Mouse (Mus musculus) erythroblast, embryonic 14.5 days (primary cell): ENCODE measurements around the gene Jade2. TPM values are rescaled to one million over a fixed set of nuclear protein-coding genes. Genes with fewer than 3 reads are reported as not detected.

Experiments used
- H3K27me3 ChIP-seq: 2 replicates; pipeline ENCODE4 v1.6.1; 2012; ENCODE audit warnings: inconsistent platforms; ENCODE audit not compliant: control insufficient read depth
- H3K36me3 ChIP-seq: 2 replicates; pipeline ENCODE4 v1.6.1; 2012; ENCODE audit warnings: mild to moderate bottlenecking, inconsistent platforms; ENCODE audit not compliant: control insufficient read depth
- H3K4me1 ChIP-seq: 2 replicates; pipeline ENCODE4 v1.6.1; 2012; ENCODE audit warnings: inconsistent platforms; ENCODE audit not compliant: control insufficient read depth
- H3K4me3 ChIP-seq: replicated peaks from 2 replicates; pipeline ENCODE3; 2012; ENCODE audit warnings: moderate library complexity, mild to moderate bottlenecking, inconsistent platforms
- H3K9me3 ChIP-seq: 2 replicates; pipeline ENCODE4 v1.6.1; 2012; ENCODE audit warnings: low read length, inconsistent platforms, mixed read lengths; ENCODE audit not compliant: control insufficient read depth
- GATA1 ChIP-seq: IDR thresholded peaks from 2 replicates; pipeline ENCODE4 v1.6.1; 2012; ENCODE audit warnings: low read length, inconsistent platforms, mixed read lengths
- TAL1 ChIP-seq: IDR thresholded peaks from 3 replicates; pipeline ENCODE4 v1.6.1; 2012; ENCODE audit warnings: low read length, inconsistent platforms, mixed read lengths
- polyA plus RNA-seq: library from polyadenylated mRNA; stranded (reverse); fragments of >175 nt; gene quantifications from 2 replicates; pipeline ENCODE4 v1.2.3, GENCODE M21; 2012

Jade2 gene
- polyA plus RNA-seq, 1 experiment: 0.18 TPM

GRCm38 (mm10) chr11:51860666-51861065 lies 3.2 kb upstream of the Jade2 start:
- peaks cover 31% of the 10 kb centered on the region for H3K4me1 ChIP-seq
- H3K36me3 ChIP-seq: no peaks in the 10 kb centered on the region
- peaks cover 55% of the 10 kb centered on the region for H3K27me3 ChIP-seq
- H3K9me3 ChIP-seq: no peaks in the 10 kb centered on the region; the same call in 1 of the 2 replicates
- no peak overlapping the region for H3K4me3 ChIP-seq
- TF ChIP-seq GATA1: no peak
- no peak for TF ChIP-seq TAL1

GRCm38 (mm10) chr11:51859561-51859960 lies 2.1 kb upstream of the Jade2 start:
- peaks cover 55% of the 10 kb centered on the region for H3K27me3 ChIP-seq
- TF ChIP-seq TAL1 (no peak), GATA1 (no peak)
- H3K9me3 ChIP-seq: no peaks in the 10 kb centered on the region; the same call in 1 of the 2 replicates
- H3K4me1 ChIP-seq: peaks cover 38% of the 10 kb centered on the region
- H3K4me3 ChIP-seq: no peak overlapping the region
- no peaks in the 10 kb centered on the region for H3K36me3 ChIP-seq

- Histone ChIP-seq H3K36me3 (no peaks in the 10 kb centered on the region), H3K27me3 (peaks cover 55% of the 10 kb centered on the region), H3K4me3 (peak overlapping the region; percentile 82), H3K4me1 (peaks cover 38% of the 10 kb centered on the region), H3K9me3 (no peaks in the 10 kb centered on the region; the same call in 1 of the 2 replicates)
- TF ChIP-seq GATA1 (no peak), TAL1 (no peak)
These were observed 1.1 kb upstream of the Jade2 start for GRCm38 (mm10) chr11:51858528-51859051.

- no peaks in the 10 kb centered on the region for H3K36me3 ChIP-seq
- H3K4me3 ChIP-seq: peak overlapping the region; percentile 82
- H3K9me3 ChIP-seq: no peaks in the 10 kb centered on the region; the same call in 1 of the 2 replicates
- H3K27me3 ChIP-seq: peaks cover 55% of the 10 kb centered on the region
- H3K4me1 ChIP-seq: peaks cover 42% of the 10 kb centered on the region
- TF ChIP-seq GATA1 (no peak), TAL1 (no peak)
These were observed 520 bp upstream of the Jade2 start for GRCm38 (mm10) chr11:51857818-51858527.

GRCm38 (mm10) chr11:51856616-51857080 lies 805 bp downstream of the Jade2 start:
- Histone ChIP-seq H3K4me3 (peak overlapping the region; percentile 82), H3K36me3 (no peaks in the 10 kb centered on the region), H3K27me3 (peaks cover 55% of the 10 kb centered on the region), H3K9me3 (no peaks in the 10 kb centered on the region; the same call in 1 of the 2 replicates), H3K4me1 (peaks cover 45% of the 10 kb centered on the region)
- TF ChIP-seq GATA1: no peak
- TF ChIP-seq TAL1: no peak

- H3K4me1 ChIP-seq: peaks cover 45% of the 10 kb centered on the region
- peak overlapping the region; percentile 82 for H3K4me3 ChIP-seq
- H3K9me3 ChIP-seq: no peaks in the 10 kb centered on the region; the same call in 1 of the 2 replicates
- no peak for TF ChIP-seq TAL1
- TF ChIP-seq GATA1: no peak
- no peaks in the 10 kb centered on the region for H3K36me3 ChIP-seq
- H3K27me3 ChIP-seq: peaks cover 51% of the 10 kb centered on the region
These were observed 1.4 kb downstream of the Jade2 start for GRCm38 (mm10) chr11:51855818-51856615.

- no peaks in the 10 kb centered on the region for H3K36me3 ChIP-seq
- peak overlapping the region; percentile 82 for H3K4me3 ChIP-seq
- TF ChIP-seq TAL1 (no peak), GATA1 (no peak)
- H3K4me1 ChIP-seq: peaks cover 52% of the 10 kb centered on the region
- no peaks in the 10 kb centered on the region; the same call in 1 of the 2 replicates for H3K9me3 ChIP-seq
- H3K27me3 ChIP-seq: peaks cover 43% of the 10 kb centered on the region
These were observed 2.3 kb downstream of the Jade2 start for GRCm38 (mm10) chr11:51854981-51855817.

GRCm38 (mm10) chr11:51852595-51852994 lies 4.9 kb downstream of the Jade2 start:
- no peak overlapping the region for H3K4me3 ChIP-seq
- peaks cover 17% of the 10 kb centered on the region for H3K27me3 ChIP-seq
- peaks cover 62% of the 10 kb centered on the region for H3K4me1 ChIP-seq
- peaks cover 6% of the 10 kb centered on the region for H3K36me3 ChIP-seq
- no peaks in the 10 kb centered on the region for H3K9me3 ChIP-seq
- no peak for TF ChIP-seq GATA1
- no peak for TF ChIP-seq TAL1
